Mouse (Mus musculus) embryonic fibroblast, embryonic 13.5 days (primary cell): ENCODE measurements at regions not wholly inside any gene's neighbourhood (a gene's known extent, or its start where the extent isn't known, plus 50 kb on each side); places are given as distances from the start of the nearest gene placed in this dataset.

Experiments used
- CTCF ChIP-seq: IDR thresholded peaks from 2 replicates; pipeline ENCODE4 v1.5.1; 2011; ENCODE audit warnings: mild to moderate bottlenecking, control low read depth, low read length, moderate library complexity, borderline replicate concordance; ENCODE audit not compliant: insufficient read depth
- POLR2A ChIP-seq: IDR thresholded peaks from 2 replicates; pipeline ENCODE4 v1.6.1; 2011; ENCODE audit warnings: low read depth, mild to moderate bottlenecking, control low read depth, low read length, moderate library complexity

DNA sequence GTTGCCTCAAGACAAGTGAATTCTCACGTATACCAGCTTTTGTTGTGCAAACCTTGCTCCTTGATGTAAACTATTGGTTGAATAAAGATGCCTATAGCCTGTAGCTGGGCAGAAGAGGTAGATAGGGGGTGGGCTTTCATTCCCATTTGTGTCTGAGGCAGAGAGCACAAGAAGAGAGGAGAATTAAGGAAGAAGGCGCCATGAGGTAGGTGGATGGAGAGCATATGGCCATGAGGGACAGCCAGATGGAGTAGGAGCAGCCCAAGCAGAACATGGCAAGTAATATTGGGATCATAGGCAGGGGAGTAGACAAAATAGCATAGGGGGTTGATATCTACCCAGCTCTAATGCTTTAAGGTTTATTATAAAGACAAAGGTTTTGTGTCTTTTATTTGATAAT lies 557.3 kb downstream of the Ptprc start:
- TF ChIP-seq CTCF (no peak), POLR2A (no peak)
